Mouse (Mus musculus): ENCODE results near the gene Rab42.

The Rab42 gene

GRCm38 (mm10) chr4:132273166-132273565 is 30.0 kb downstream of the Rab42 start:
- DNase-seq (ENCODE audit: low read depth, low spot score) = peak; percentile 16

GRCm38 (mm10) chr4:132269740-132270560 is 33.2 kb downstream of the Rab42 start:
- DNase-seq (ENCODE audit: low read depth, low spot score) = peak; percentile 97

GRCm38 (mm10) chr4:132268871-132269739 is 34.1 kb downstream of the Rab42 start:
- peak; percentile 49 for DNase-seq (ENCODE audit: low read depth, low spot score)

GRCm38 (mm10) chr4:132266835-132267349 is 36.3 kb downstream of the Rab42 start:
- DNase-seq (ENCODE audit: low read depth, low spot score) = no peak

- no peak for DNase-seq (ENCODE audit: low read depth, low spot score)
These were observed 39.9 kb downstream of the Rab42 start for GRCm38 (mm10) chr4:132263313-132263712.

GRCm38 (mm10) chr4:132262358-132262616 is 40.9 kb downstream of the Rab42 start:
- DNase-seq (ENCODE audit: low read depth, low spot score) = no peak

GRCm38 (mm10) chr4:132261514-132262357 is 41.4 kb downstream of the Rab42 start, which contains the start of gene Gmeb1:
Gene Gmeb1 (minus strand): TSS chr4:132261602.
- peak; percentile 82 for DNase-seq (ENCODE audit: low read depth, low spot score)

- DNase-seq (ENCODE audit: low read depth, low spot score) = peak; percentile 54
These were observed 42.5 kb downstream of the Rab42 start for GRCm38 (mm10) chr4:132260404-132261379.

GRCm38 (mm10) chr4:132259248-132259647 is 43.9 kb downstream of the Rab42 start:
- DNase-seq (ENCODE audit: low read depth, low spot score) = no peak

- no peak for DNase-seq (ENCODE audit: low read depth, low spot score)
These were observed 46.8 kb downstream of the Rab42 start for GRCm38 (mm10) chr4:132256384-132256783.

- DNase-seq (ENCODE audit: low read depth, low spot score) = no peak
These were observed 48.2 kb downstream of the Rab42 start for GRCm38 (mm10) chr4:132254986-132255385.

- DNase-seq (ENCODE audit: low read depth, low spot score) = no peak
These were observed 49.6 kb downstream of the Rab42 start for GRCm38 (mm10) chr4:132253622-132254021.

GRCm38 (mm10) chr4:132253128-132253527 is 50.1 kb downstream of the Rab42 start:
- DNase-seq (ENCODE audit: low read depth, low spot score) = peak; percentile 46

Measured in ZHBTc4 (cell line).